Mouse (Mus musculus) erythroid progenitor cell, adult 5-6 weeks (primary cell): ENCODE measurements around the gene Kdm6b. TPM values are rescaled to one million over a fixed set of nuclear protein-coding genes. Genes with fewer than 3 reads are reported as not detected.

ENCODE experiments used
- ATAC-seq: replicated peaks from 2 replicates; pipeline ENCODE4 v1.8.0; 2016; ENCODE audit warnings: moderate number of reproducible peaks, mild to moderate bottlenecking, moderate TSS enrichment, inconsistent platforms; ENCODE audit not compliant: poor library complexity, low FRiP score, severe bottlenecking
- total RNA-seq, 2 experiments: library from RNA; stranded (forward) in 1 of 2; stranded (reverse) in 1 of 2; fragments of 150-400 nt in 1 of 2; fragments of 186-747, 209-891 nt in 1 of 2; gene quantifications; 2 replicates each; pipeline versions ENCODE4 v1.2.3 to v1.2.4; 2015 to 2017; ENCODE audit warnings: low replicate concordance in 2 of 2

Kdm6b gene
- 6.5 and 11.7 TPM in 2 replicates for total RNA-seq (2015; ENCODE audit: low replicate concordance)
- total RNA-seq (2017; ENCODE audit: low replicate concordance), result 0.64 and 1.2 TPM in 2 replicates

GRCm38 (mm10) chr11:69413221-69414181 lies at the start of gene Kdm6b:
TSS of gene Kdm6b (minus strand) at chr11:69413675.
- no peak for ATAC-seq

GRCm38 (mm10) chr11:69461568-69461967 lies 48.1 kb upstream of the Kdm6b start:
- no peak for ATAC-seq

- ATAC-seq, result peak; percentile 25; the same call in 1 of the 2 replicates
Observed at GRCm38 (mm10) chr11:69459883-69460282, 46.4 kb upstream of the Kdm6b start.

GRCm38 (mm10) chr11:69457006-69457579 lies 43.6 kb upstream of the Kdm6b start:
- no peak for ATAC-seq

GRCm38 (mm10) chr11:69452114-69452867 lies 38.8 kb upstream of the Kdm6b start:
- ATAC-seq, result no peak

- no peak for ATAC-seq
Observed at GRCm38 (mm10) chr11:69447299-69447698, 33.8 kb upstream of the Kdm6b start.

GRCm38 (mm10) chr11:69443328-69443727 lies 29.9 kb upstream of the Kdm6b start:
- ATAC-seq, result no peak

GRCm38 (mm10) chr11:69437291-69437690 lies 23.8 kb upstream of the Kdm6b start:
- no peak for ATAC-seq

- ATAC-seq, result no peak
Observed at GRCm38 (mm10) chr11:69433189-69433588, 19.7 kb upstream of the Kdm6b start.

- ATAC-seq, result no peak
Observed at GRCm38 (mm10) chr11:69432640-69432982, 19.1 kb upstream of the Kdm6b start.

GRCm38 (mm10) chr11:69431829-69432639 lies 18.6 kb upstream of the Kdm6b start:
- no peak for ATAC-seq

GRCm38 (mm10) chr11:69430631-69431030 lies 17.2 kb upstream of the Kdm6b start:
- ATAC-seq, result no peak

GRCm38 (mm10) chr11:69429313-69429712 lies 15.8 kb upstream of the Kdm6b start:
- ATAC-seq, result no peak

- ATAC-seq, result 0 out of 2 replicates have a peak, but pooled peaks have one; percentile 50
Observed at GRCm38 (mm10) chr11:69428751-69429150, 15.3 kb upstream of the Kdm6b start.

- no peak for ATAC-seq
Observed at GRCm38 (mm10) chr11:69426246-69426645, 12.8 kb upstream of the Kdm6b start.

- no peak for ATAC-seq
Observed at GRCm38 (mm10) chr11:69423885-69424284, 10.4 kb upstream of the Kdm6b start.

GRCm38 (mm10) chr11:69422842-69423241 lies 9.4 kb upstream of the Kdm6b start:
- no peak for ATAC-seq

GRCm38 (mm10) chr11:69421131-69421977 lies 7.9 kb upstream of the Kdm6b start:
- ATAC-seq, result no peak
